Comparison of ENCODE assay signal across 8 mouse cellular contexts in genomic region chr3:93521462-93522057, GRCm38 (mm10). TPM values are rescaled to one million over a fixed set of nuclear protein-coding genes. Genes with fewer than 3 reads are reported as not detected.
DNase-seq lines count a peak whose midpoint lies in the region; ATAC-seq lines count a peak whose summit lies in the region.
"Had no signal": no experiment of that assay in that cellular context is flagged by ENCODE, and none has a peak within 500 bp of the region (broad histone marks: within the 10 kb centered on the region; RNA-seq: fewer than 3 reads in every experiment).

No protein-coding gene starts in this region.

- no peak for DNase-seq in midbrain, embryonic 11.5 days (ENCODE audit: low spot score, missing footprints)
- DNase-seq in forebrain, embryonic 14.5 days (ENCODE audit: low spot score) = no peak
- no peak for DNase-seq in thymus, postnatal 25 days
- DNase-seq in natural killer cell, adult 2 months (ENCODE audit: low spot score in 2 of 2) = no peak

- no peak overlapping the region for H3K4me3 ChIP-seq in midbrain, embryonic 13.5 days (replicated peaks)
- no peak overlapping the region for H3K4me3 ChIP-seq in midbrain, embryonic 11.5 days (ENCODE audit: low read depth, low read length)
- no peak overlapping the region for H3K4me3 ChIP-seq in forebrain, embryonic 14.5 days (ENCODE audit: low read depth, low read length)
- peak overlapping the region; percentile 73 for H3K4me3 ChIP-seq in limb, embryonic 15.5 days
- peak overlapping the region; percentile 70 for H3K4me3 ChIP-seq in stomach, embryonic 16.5 days (replicated peaks; ENCODE audit: low read length)

- no peaks in the 10 kb centered on the region for H3K36me3 ChIP-seq in midbrain, embryonic 13.5 days
- no peaks in the 10 kb centered on the region for H3K36me3 ChIP-seq in midbrain, embryonic 11.5 days (ENCODE audit: control insufficient read depth, insufficient read depth, low read length)
- no peaks in the 10 kb centered on the region for H3K36me3 ChIP-seq in forebrain, embryonic 14.5 days (ENCODE audit: control insufficient read depth, insufficient read depth, low read length)
- H3K36me3 ChIP-seq in limb, embryonic 15.5 days = peaks cover 16% of the 10 kb centered on the region
- no peaks in the 10 kb centered on the region; the same call in 1 of the 2 replicates for H3K36me3 ChIP-seq in stomach, embryonic 16.5 days (ENCODE audit: control insufficient read depth, insufficient read depth, low read length)

- no peak overlapping the region for H3K27ac ChIP-seq in midbrain, embryonic 13.5 days
- no peak overlapping the region for H3K27ac ChIP-seq in midbrain, embryonic 11.5 days (ENCODE audit: low read depth, low read length)
- H3K27ac ChIP-seq in forebrain, embryonic 14.5 days (ENCODE audit: low read depth, low read length) = no peak overlapping the region
- peak overlapping the region; percentile 97 for H3K27ac ChIP-seq in limb, embryonic 15.5 days
- H3K27ac ChIP-seq in stomach, embryonic 16.5 days (ENCODE audit: low read length) = peak overlapping the region; percentile 97

- H3K9ac ChIP-seq in midbrain, embryonic 13.5 days (replicated peaks) = no peak overlapping the region
- no peak overlapping the region for H3K9ac ChIP-seq in midbrain, embryonic 11.5 days (ENCODE audit: low read length)
- H3K9ac ChIP-seq in forebrain, embryonic 14.5 days (ENCODE audit: low read length) = no peak overlapping the region
- H3K9ac ChIP-seq in limb, embryonic 15.5 days = no peak overlapping the region
- H3K9ac ChIP-seq in stomach, embryonic 16.5 days (ENCODE audit: low read length) = peak overlapping the region; percentile 89

- ATAC-seq in midbrain, embryonic 13.5 days = no peak
- ATAC-seq in midbrain, embryonic 11.5 days (ENCODE audit: low FRiP score) = no peak
- no peak for ATAC-seq in forebrain, embryonic 14.5 days
- no peak for ATAC-seq in limb, embryonic 15.5 days (ENCODE audit: insufficient number of reproducible peaks, low FRiP score, low TSS enrichment, low read depth)
- no peak for ATAC-seq in stomach, embryonic 16.5 days (ENCODE audit: insufficient read depth, low FRiP score)

- peaks cover 6% of the 10 kb centered on the region; the same call in 1 of the 2 replicates for H3K27me3 ChIP-seq in midbrain, embryonic 13.5 days
- no peaks in the 10 kb centered on the region for H3K27me3 ChIP-seq in midbrain, embryonic 11.5 days (ENCODE audit: control insufficient read depth, insufficient read depth, low read length)
- no peaks in the 10 kb centered on the region for H3K27me3 ChIP-seq in forebrain, embryonic 14.5 days (replicated peaks; ENCODE audit: control insufficient read depth, insufficient read depth, low read length)
- H3K27me3 ChIP-seq in limb, embryonic 15.5 days = no peaks in the 10 kb centered on the region
- H3K27me3 ChIP-seq in stomach, embryonic 16.5 days (ENCODE audit: control insufficient read depth, insufficient read depth, low read length) = no peaks in the 10 kb centered on the region

- peak overlapping the region; percentile 78; the same call in 1 of the 2 replicates for H3K4me2 ChIP-seq in midbrain, embryonic 13.5 days (replicated peaks)
- no peak overlapping the region for H3K4me2 ChIP-seq in midbrain, embryonic 11.5 days
- peak overlapping the region; percentile 79; the same call in 1 of the 2 replicates for H3K4me2 ChIP-seq in forebrain, embryonic 14.5 days (ENCODE audit: low read length)
- peak overlapping the region; percentile 47 for H3K4me2 ChIP-seq in limb, embryonic 15.5 days
- peak overlapping the region; percentile 66 for H3K4me2 ChIP-seq in stomach, embryonic 16.5 days (ENCODE audit: low read depth, low read length)

- peaks cover 10% of the 10 kb centered on the region for H3K4me1 ChIP-seq in midbrain, embryonic 13.5 days (replicated peaks)
- no peaks in the 10 kb centered on the region for H3K4me1 ChIP-seq in midbrain, embryonic 11.5 days (ENCODE audit: control insufficient read depth, insufficient read depth, low read length)
- H3K4me1 ChIP-seq in forebrain, embryonic 14.5 days (ENCODE audit: control insufficient read depth, insufficient read depth, low read length) = 0 out of 2 replicates have a peak, but pooled peaks cover 2% of the 10 kb centered on the region
- H3K4me1 ChIP-seq in limb, embryonic 15.5 days = peaks cover 23% of the 10 kb centered on the region
- H3K4me1 ChIP-seq in stomach, embryonic 16.5 days (ENCODE audit: control insufficient read depth, insufficient read depth, low read length) = peaks cover 16% of the 10 kb centered on the region

- no peaks in the 10 kb centered on the region for H3K9me3 ChIP-seq in midbrain, embryonic 13.5 days
- no peaks in the 10 kb centered on the region for H3K9me3 ChIP-seq in midbrain, embryonic 11.5 days (ENCODE audit: control insufficient read depth, low read length)
- H3K9me3 ChIP-seq in forebrain, embryonic 14.5 days (replicated peaks; ENCODE audit: control insufficient read depth, low read length) = no peaks in the 10 kb centered on the region
- no peaks in the 10 kb centered on the region for H3K9me3 ChIP-seq in limb, embryonic 15.5 days
- H3K9me3 ChIP-seq in stomach, embryonic 16.5 days (replicated peaks; ENCODE audit: control insufficient read depth, low read length) = no peaks in the 10 kb centered on the region

- 90% methylated on average over 8 of the region's 8 CpGs for WGBS in midbrain, embryonic 13.5 days
- 85% methylated on average over 8 of the region's 8 CpGs for WGBS in midbrain, embryonic 11.5 days
- 84% methylated on average over 8 of the region's 8 CpGs for WGBS in forebrain, embryonic 14.5 days
- whole genome bisulfite sequencing in limb, embryonic 15.5 days = 79% methylated on average over 8 of the region's 8 CpGs
- WGBS in stomach, embryonic 16.5 days = 80% methylated on average over 8 of the region's 8 CpGs

RNA-seq across cellular contexts. Expression of gene S100a11, which starts 1.3 kb away (rescaled TPM):
- 149 and 157 TPM in 2 replicates for polyA plus RNA-seq in midbrain, embryonic 13.5 days (2015; fragmentation: Nextera tagmentation; extraction: Ambion mirVana)
- polyA plus RNA-seq in midbrain, embryonic 11.5 days (2014; fragmentation: Nextera tagmentation; extraction: Ambion mirVana) = 351 and 358 TPM in 2 replicates
- polyA plus RNA-seq in forebrain, embryonic 14.5 days (2014; fragmentation: Nextera tagmentation; extraction: Ambion mirVana) = 140 and 148 TPM in 2 replicates
- polyA plus RNA-seq in limb, embryonic 15.5 days (2015; fragmentation: Nextera tagmentation; extraction: Ambion mirVana) = 1,981 and 2,196 TPM in 2 replicates
- 2,104 and 2,339 TPM in 2 replicates for polyA plus RNA-seq in stomach, embryonic 16.5 days (2015; fragmentation: Nextera tagmentation; extraction: Ambion mirVana)

RNA-seq across cellular contexts. Expression of gene S100a10, which starts 33.3 kb away (rescaled TPM):
- 90.8 and 93.2 TPM in 2 replicates for polyA plus RNA-seq in midbrain, embryonic 13.5 days (2015; fragmentation: Nextera tagmentation; extraction: Ambion mirVana)
- 181 and 187 TPM in 2 replicates for polyA plus RNA-seq in midbrain, embryonic 11.5 days (2014; fragmentation: Nextera tagmentation; extraction: Ambion mirVana)
- polyA plus RNA-seq in forebrain, embryonic 14.5 days (2014; fragmentation: Nextera tagmentation; extraction: Ambion mirVana) = 121 and 131 TPM in 2 replicates
- polyA plus RNA-seq in limb, embryonic 15.5 days (2015; fragmentation: Nextera tagmentation; extraction: Ambion mirVana) = 826 and 857 TPM in 2 replicates
- 575 and 603 TPM in 2 replicates for polyA plus RNA-seq in stomach, embryonic 16.5 days (2015; fragmentation: Nextera tagmentation; extraction: Ambion mirVana)

RNA-seq across cellular contexts. Expression of gene Tchhl1, which starts 53.0 kb away (rescaled TPM):
- polyA plus RNA-seq in midbrain, embryonic 13.5 days (2015; fragmentation: Nextera tagmentation; extraction: Ambion mirVana) = 0.09 TPM in 1 of 2 replicates, not detected in the other
- not detected in 2 replicates for polyA plus RNA-seq in midbrain, embryonic 11.5 days (2014; fragmentation: Nextera tagmentation; extraction: Ambion mirVana)
- not detected in 2 replicates for polyA plus RNA-seq in forebrain, embryonic 14.5 days (2014; fragmentation: Nextera tagmentation; extraction: Ambion mirVana)
- 0.09 TPM in 1 of 2 replicates, not detected in the other for polyA plus RNA-seq in limb, embryonic 15.5 days (2015; fragmentation: Nextera tagmentation; extraction: Ambion mirVana)
- not detected in 2 replicates for polyA plus RNA-seq in stomach, embryonic 16.5 days (2015; fragmentation: Nextera tagmentation; extraction: Ambion mirVana)
- polyA plus RNA-seq: brain, embryonic 14.5 days had no signal

Comparison
In these comparisons a context has a peak if more than half of its experiments do, and no peak if none do; other contexts are left out.
1. H3K27ac ChIP-seq: peak in limb, embryonic 15.5 days (single experiment) and stomach, embryonic 16.5 days (single experiment); none in midbrain, embryonic 13.5 days (single experiment), midbrain, embryonic 11.5 days (single experiment) and forebrain, embryonic 14.5 days (single experiment).
2. H3K4me3 ChIP-seq: peak in limb, embryonic 15.5 days (single experiment) and stomach, embryonic 16.5 days (single experiment); none in midbrain, embryonic 13.5 days (single experiment), midbrain, embryonic 11.5 days (single experiment) and forebrain, embryonic 14.5 days (single experiment).